In genomic region chr12:69846499-69846898, GRCm38 (mm10) we compare ENCODE assay signal across 26 mouse cellular contexts. TPM values are rescaled to one million over a fixed set of nuclear protein-coding genes. Genes with fewer than 3 reads are reported as not detected.
DNase-seq lines count a peak whose midpoint lies in the region; ATAC-seq and TF ChIP-seq lines count a peak whose summit lies in the region.
"Had no signal": no experiment of that assay in that cellular context is flagged by ENCODE, and none has a peak within 500 bp of the region (broad histone marks: within the 10 kb centered on the region; RNA-seq: fewer than 3 reads in every experiment).

No protein-coding gene starts in this region.

- no peak overlapping the region for H3K27ac ChIP-seq in liver, embryonic 11.5 days (ENCODE audit: low read depth, low read length)
- no peak overlapping the region for H3K27ac ChIP-seq in liver, postnatal 0 days (ENCODE audit: low read depth)
- H3K27ac ChIP-seq in liver, embryonic 13.5 days: no peak overlapping the region
- 0 out of 2 replicates have a peak overlapping the region, but pooled peaks have one; percentile 29 for H3K27ac ChIP-seq in liver, embryonic 15.5 days (replicated peaks)
- H3K27ac ChIP-seq in kidney, embryonic 15.5 days: no peak overlapping the region
- H3K27ac ChIP-seq: embryonic facial prominence, embryonic 13.5 days; embryonic facial prominence, embryonic 15.5 days; forebrain, embryonic 10.5 days; forebrain, embryonic 12.5 days had no signal

- TF ChIP-seq CTCF in liver, postnatal 0 days (IDR thresholded peaks at IDR 0.05; ENCODE audit: low read depth): no peak

- no peaks in the 10 kb centered on the region for H3K27me3 ChIP-seq in liver, embryonic 11.5 days (replicated peaks; ENCODE audit: control insufficient read depth, insufficient read depth, low read length)
- H3K27me3 ChIP-seq in liver, postnatal 0 days (ENCODE audit: insufficient read depth, low read length): no peaks in the 10 kb centered on the region
- no peaks in the 10 kb centered on the region for H3K27me3 ChIP-seq in liver, embryonic 13.5 days
- H3K27me3 ChIP-seq in liver, embryonic 15.5 days: no peaks in the 10 kb centered on the region
- no peaks in the 10 kb centered on the region for H3K27me3 ChIP-seq in kidney, embryonic 15.5 days
- H3K27me3 ChIP-seq: CH12.LX; embryonic facial prominence, embryonic 13.5 days; embryonic facial prominence, embryonic 15.5 days; forebrain, embryonic 12.5 days; Patski had no signal

- WGBS in liver, embryonic 11.5 days: 88% methylated on average over 9 of the region's 9 CpGs
- WGBS in liver, postnatal 0 days (ENCODE audit: insufficient replicate concordance): 82% methylated on average over 9 of the region's 9 CpGs
- 69% methylated on average over 9 of the region's 9 CpGs for WGBS in liver, embryonic 13.5 days (ENCODE audit: insufficient replicate concordance)
- WGBS in liver, embryonic 15.5 days (ENCODE audit: insufficient replicate concordance): 72% methylated on average over 9 of the region's 9 CpGs
- WGBS in kidney, embryonic 15.5 days: 93% methylated on average over 9 of the region's 9 CpGs

- H3K9ac ChIP-seq in liver, embryonic 11.5 days (ENCODE audit: low read depth, low read length): no peak overlapping the region
- no peak overlapping the region for H3K9ac ChIP-seq in liver, postnatal 0 days (replicated peaks)
- no peak overlapping the region for H3K9ac ChIP-seq in liver, embryonic 13.5 days
- no peak overlapping the region for H3K9ac ChIP-seq in liver, embryonic 15.5 days
- H3K9ac ChIP-seq in kidney, embryonic 15.5 days: no peak overlapping the region
- H3K9ac ChIP-seq: embryonic facial prominence, embryonic 13.5 days; embryonic facial prominence, embryonic 15.5 days; forebrain, embryonic 12.5 days had no signal

- H3K9me3 ChIP-seq in liver, embryonic 11.5 days (ENCODE audit: control insufficient read depth, low read length): no peaks in the 10 kb centered on the region
- no peaks in the 10 kb centered on the region for H3K9me3 ChIP-seq in liver, postnatal 0 days (ENCODE audit: low read length)
- H3K9me3 ChIP-seq in liver, embryonic 13.5 days (replicated peaks): no peaks in the 10 kb centered on the region
- no peaks in the 10 kb centered on the region for H3K9me3 ChIP-seq in liver, embryonic 15.5 days (replicated peaks)
- no peaks in the 10 kb centered on the region for H3K9me3 ChIP-seq in kidney, embryonic 15.5 days (replicated peaks)
- H3K9me3 ChIP-seq: embryonic facial prominence, embryonic 13.5 days; embryonic facial prominence, embryonic 15.5 days; forebrain, embryonic 10.5 days; forebrain, embryonic 12.5 days; G1E had no signal

- H3K36me3 ChIP-seq in liver, embryonic 11.5 days (ENCODE audit: control insufficient read depth, insufficient read depth, low read length): peaks cover 13% of the 10 kb centered on the region; the same call in 1 of the 2 replicates
- peaks cover 58% of the 10 kb centered on the region for H3K36me3 ChIP-seq in liver, postnatal 0 days (replicated peaks; ENCODE audit: insufficient read depth, low read length)
- peaks cover 77% of the 10 kb centered on the region for H3K36me3 ChIP-seq in liver, embryonic 13.5 days
- peaks cover 87% of the 10 kb centered on the region for H3K36me3 ChIP-seq in liver, embryonic 15.5 days (replicated peaks)
- peaks cover 74% of the 10 kb centered on the region for H3K36me3 ChIP-seq in kidney, embryonic 15.5 days

- peak; percentile 22 for DNase-seq in liver, embryonic 11.5 days (ENCODE audit: low spot score)
- no peak for DNase-seq in liver, postnatal 0 days
- no peak for DNase-seq in liver, embryonic 13.5 days
- DNase-seq: adrenal gland, adult 8-10 months; adrenal gland, postnatal 14 days; adrenal gland, postnatal 36 days; B cell, adult 2 months; cerebellum, adult 11-12 months; cerebellum, adult 2 months; cerebellum, adult 9-10 months; cerebellum, postnatal 10 days; cerebellum, postnatal 25 days had no signal

- H3K4me1 ChIP-seq in liver, embryonic 11.5 days (replicated peaks; ENCODE audit: control insufficient read depth, insufficient read depth, low read length): no peaks in the 10 kb centered on the region
- H3K4me1 ChIP-seq in liver, postnatal 0 days (ENCODE audit: insufficient read depth): no peaks in the 10 kb centered on the region
- H3K4me1 ChIP-seq in liver, embryonic 13.5 days (replicated peaks): peaks cover 9% of the 10 kb centered on the region
- peaks cover 11% of the 10 kb centered on the region for H3K4me1 ChIP-seq in liver, embryonic 15.5 days (replicated peaks)
- no peaks in the 10 kb centered on the region for H3K4me1 ChIP-seq in kidney, embryonic 15.5 days

- no peak overlapping the region for H3K4me3 ChIP-seq in liver, embryonic 11.5 days (ENCODE audit: low read depth, low read length)
- no peak overlapping the region for H3K4me3 ChIP-seq in liver, postnatal 0 days (ENCODE audit: low read depth, low read length)
- H3K4me3 ChIP-seq in liver, embryonic 13.5 days (replicated peaks): no peak overlapping the region
- no peak overlapping the region for H3K4me3 ChIP-seq in liver, embryonic 15.5 days (replicated peaks)
- H3K4me3 ChIP-seq in kidney, embryonic 15.5 days (replicated peaks): no peak overlapping the region
- H3K4me3 ChIP-seq: embryonic facial prominence, embryonic 13.5 days; embryonic facial prominence, embryonic 15.5 days; erythroblast, embryonic 14.5 days; forebrain, embryonic 10.5 days; forebrain, embryonic 12.5 days had no signal

- no peak overlapping the region for H3K4me2 ChIP-seq in liver, embryonic 11.5 days
- H3K4me2 ChIP-seq in liver, postnatal 0 days (ENCODE audit: low read depth, low read length): no peak overlapping the region
- no peak overlapping the region for H3K4me2 ChIP-seq in liver, embryonic 13.5 days
- no peak overlapping the region for H3K4me2 ChIP-seq in liver, embryonic 15.5 days
- no peak overlapping the region for H3K4me2 ChIP-seq in kidney, embryonic 15.5 days
- H3K4me2 ChIP-seq: embryonic facial prominence, embryonic 13.5 days; embryonic facial prominence, embryonic 15.5 days; forebrain, embryonic 12.5 days had no signal

- ATAC-seq in liver, embryonic 11.5 days (replicated peaks; ENCODE audit: low FRiP score): peak; percentile 63; the same call in 1 of the 2 replicates
- no peak for ATAC-seq in liver, postnatal 0 days
- 0 out of 2 replicates have a peak, but pooled peaks have one; percentile 36 for ATAC-seq in liver, embryonic 13.5 days (ENCODE audit: low read depth)
- no peak for ATAC-seq in liver, embryonic 15.5 days (ENCODE audit: insufficient read depth)
- no peak for ATAC-seq in kidney, embryonic 15.5 days (replicated peaks; ENCODE audit: low FRiP score)
- ATAC-seq: activated CD4-positive, CD25-positive, alpha-beta regulatory T cell, adult 4 months; CD4-positive, CD25-positive, alpha-beta regulatory T cell, adult 4 months; forebrain, embryonic 14.5 days; forebrain, embryonic 16.5 days; Patski had no signal

- no peak for TF ChIP-seq EP300 in liver, postnatal 0 days (IDR thresholded peaks at IDR 0.05; ENCODE audit: low read depth)

RNA-seq across cellular contexts. Expression of gene Atl1, which starts 45.9 kb away (rescaled TPM):
- 1.0 and 1.5 TPM in 2 replicates for polyA plus RNA-seq in liver, embryonic 11.5 days (2014; fragmentation: Nextera tagmentation; extraction: Ambion mirVana)
- 1.0 and 1.1 TPM in 2 replicates for polyA plus RNA-seq in liver, postnatal 0 days (2015; fragmentation: Nextera tagmentation; extraction: Ambion mirVana)
- 1.4 and 1.5 TPM in 2 replicates for polyA plus RNA-seq in liver, embryonic 13.5 days (2015; fragmentation: Nextera tagmentation; extraction: Ambion mirVana)
- 0.91 and 1.5 TPM in 2 replicates for polyA plus RNA-seq in liver, embryonic 15.5 days (2015; fragmentation: Nextera tagmentation; extraction: Ambion mirVana)
- polyA plus RNA-seq in kidney, embryonic 15.5 days (2015; fragmentation: Nextera tagmentation; extraction: Ambion mirVana): 5.4 and 7.7 TPM in 2 replicates

RNA-seq across cellular contexts. Expression of gene Map4k5, which starts 46.5 kb away (rescaled TPM):
- 21.5 and 26.8 TPM in 2 replicates for polyA plus RNA-seq in liver, embryonic 11.5 days (2014; fragmentation: Nextera tagmentation; extraction: Ambion mirVana)
- polyA plus RNA-seq in liver, postnatal 0 days (2015; fragmentation: Nextera tagmentation; extraction: Ambion mirVana): 11.7 and 11.8 TPM in 2 replicates
- 20.7 and 25.4 TPM in 2 replicates for polyA plus RNA-seq in liver, embryonic 13.5 days (2015; fragmentation: Nextera tagmentation; extraction: Ambion mirVana)
- polyA plus RNA-seq in liver, embryonic 15.5 days (2015; fragmentation: Nextera tagmentation; extraction: Ambion mirVana): 25.9 and 28.3 TPM in 2 replicates
- polyA plus RNA-seq in kidney, embryonic 15.5 days (2015; fragmentation: Nextera tagmentation; extraction: Ambion mirVana): 34.3 and 36.9 TPM in 2 replicates

RNA-seq across cellular contexts. Expression of gene Cdkl1, which starts 55.4 kb away (rescaled TPM):
- polyA plus RNA-seq in liver, embryonic 11.5 days (2014; fragmentation: Nextera tagmentation; extraction: Ambion mirVana): 0.21 and 0.52 TPM in 2 replicates
- 1.8 and 2.2 TPM in 2 replicates for polyA plus RNA-seq in liver, postnatal 0 days (2015; fragmentation: Nextera tagmentation; extraction: Ambion mirVana)
- polyA plus RNA-seq in liver, embryonic 13.5 days (2015; fragmentation: Nextera tagmentation; extraction: Ambion mirVana): 1.3 and 1.8 TPM in 2 replicates
- polyA plus RNA-seq in liver, embryonic 15.5 days (2015; fragmentation: Nextera tagmentation; extraction: Ambion mirVana): 1.5 and 1.7 TPM in 2 replicates
- 21.4 and 24.7 TPM in 2 replicates for polyA plus RNA-seq in kidney, embryonic 15.5 days (2015; fragmentation: Nextera tagmentation; extraction: Ambion mirVana)
- polyA plus RNA-seq: activated CD4-positive, CD25-positive, alpha-beta regulatory T cell, adult 4 months; CD4-positive, CD25-positive, alpha-beta regulatory T cell, adult 4 months; G1E had no signal

Comparison
In these comparisons a context has a peak if more than half of its experiments do, and no peak if none do; other contexts are left out.
1. ATAC-seq: peak in liver, embryonic 11.5 days (single experiment) and liver, embryonic 13.5 days (single experiment); none in liver, postnatal 0 days (single experiment), liver, embryonic 15.5 days (single experiment) and kidney, embryonic 15.5 days (single experiment).